Mouse (Mus musculus): ENCODE results near the gene Cmtm5. TPM values are rescaled to one million over a fixed set of nuclear protein-coding genes. Genes with fewer than 3 reads are reported as not detected.

The Cmtm5 gene
- polyA plus RNA-seq, 1 experiment from 2014 or later: 10.4 TPM

DNA sequence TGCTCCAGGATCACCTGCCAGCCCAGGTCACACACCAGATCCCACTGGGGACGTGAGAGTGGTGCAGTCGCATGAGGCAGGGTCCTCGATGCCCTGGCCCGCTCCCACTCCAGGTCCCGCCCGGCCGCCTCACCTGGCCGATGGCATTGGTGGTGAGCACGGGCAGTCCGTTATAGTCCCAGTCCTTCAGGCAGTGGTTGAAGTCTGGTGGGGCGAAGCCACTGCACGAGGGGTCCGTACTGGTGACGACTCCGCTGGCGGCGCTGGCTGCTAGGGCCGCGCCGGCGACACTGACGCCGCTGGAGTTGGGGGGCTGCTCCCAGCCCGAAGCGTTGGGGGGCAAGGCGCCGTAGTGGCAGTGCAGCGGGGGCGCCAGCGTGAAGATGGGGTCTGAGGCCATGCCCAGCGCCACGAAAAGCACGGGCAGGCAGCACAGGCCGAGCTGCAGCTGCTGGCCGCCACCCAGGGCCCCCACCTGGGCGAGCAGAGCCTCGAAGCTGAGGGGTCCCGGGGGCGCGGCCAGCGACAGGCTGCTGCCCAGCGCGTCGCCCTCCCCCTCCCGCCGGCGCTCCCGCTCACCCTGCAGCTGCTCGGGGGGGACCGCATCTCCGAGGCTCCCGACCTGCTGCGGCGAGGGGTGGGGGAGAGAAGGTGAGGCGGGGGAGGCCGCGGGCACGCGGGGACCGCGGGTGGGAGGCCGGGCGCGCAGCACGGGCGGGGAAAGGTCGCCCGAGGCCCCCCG, 23.8 kb upstream of the Cmtm5 start:
- peak overlapping the region; percentile 93 for H3K27ac ChIP-seq (ENCODE audit: low read depth, low read length)
- 2% methylated on average over 62 of the region's 69 CpGs for WGBS
- no peaks in the 10 kb centered on the region for H3K27me3 ChIP-seq (ENCODE audit: control insufficient read depth, insufficient read depth, low read length)
- H3K4me2 ChIP-seq (ENCODE audit: low read depth, low read length): peak overlapping the region; percentile 96
- H3K4me1 ChIP-seq (ENCODE audit: control insufficient read depth, insufficient read depth, low read length): peaks cover 20% of the 10 kb centered on the region; the same call in 1 of the 2 replicates
- H3K9me3 ChIP-seq (ENCODE audit: control insufficient read depth, low read length): no peaks in the 10 kb centered on the region
- peak overlapping the region; percentile 97 for H3K9ac ChIP-seq (replicated peaks; ENCODE audit: low read depth, low read length)
- H3K4me3 ChIP-seq (ENCODE audit: low read depth, low read length): peak overlapping the region; percentile 88
- peaks cover 35% of the 10 kb centered on the region for H3K36me3 ChIP-seq (ENCODE audit: control insufficient read depth, insufficient read depth, low read length)
- peak; percentile 70 for ATAC-seq (ENCODE audit: low read depth)

DNA sequence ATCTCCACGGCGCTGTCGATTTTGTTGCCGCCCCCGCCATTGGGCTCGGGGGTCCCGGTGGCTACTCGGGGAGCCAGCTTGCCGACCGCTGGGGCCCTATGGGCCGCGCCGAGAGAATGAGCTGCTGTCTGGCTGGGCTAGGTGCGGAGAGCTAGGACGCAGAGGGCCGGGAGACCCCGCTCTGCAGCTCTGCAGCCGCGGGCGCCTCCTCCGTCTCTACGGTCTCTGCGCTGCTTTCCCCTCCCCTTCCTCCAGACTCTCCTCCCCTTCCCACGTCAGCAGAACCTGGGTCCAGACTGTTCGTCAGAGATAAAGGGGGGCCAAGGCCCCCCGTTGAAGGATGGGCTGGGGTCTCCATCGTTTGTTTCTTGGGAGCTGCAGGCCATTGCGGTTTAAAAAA, 23.2 kb upstream of the Cmtm5 start, which contains the start of gene Slc22a17:
Gene Slc22a17 (minus strand): TSS at position 247 of the 400 bp plus-strand sequence.
- H3K4me1 ChIP-seq (ENCODE audit: control insufficient read depth, insufficient read depth, low read length): peaks cover 20% of the 10 kb centered on the region; the same call in 1 of the 2 replicates
- peaks cover 29% of the 10 kb centered on the region for H3K36me3 ChIP-seq (ENCODE audit: control insufficient read depth, insufficient read depth, low read length)
- H3K4me3 ChIP-seq (ENCODE audit: low read depth, low read length): peak within 1 kb of the TSS; percentile 88
- peak within 1 kb of the TSS; percentile 96 for H3K4me2 ChIP-seq (ENCODE audit: low read depth, low read length)
- peak; percentile 98 for ATAC-seq (ENCODE audit: low read depth)
- peak within 1 kb of the TSS; percentile 97 for H3K9ac ChIP-seq (replicated peaks; ENCODE audit: low read depth, low read length)
- no peaks in the 10 kb centered on the region for H3K27me3 ChIP-seq (ENCODE audit: control insufficient read depth, insufficient read depth, low read length)
- H3K27ac ChIP-seq (ENCODE audit: low read depth, low read length): peak within 1 kb of the TSS; percentile 93
- WGBS: under 1% methylated on average over 24 of the region's 28 CpGs
- no peaks in the 10 kb centered on the region for H3K9me3 ChIP-seq (ENCODE audit: control insufficient read depth, low read length)

DNA sequence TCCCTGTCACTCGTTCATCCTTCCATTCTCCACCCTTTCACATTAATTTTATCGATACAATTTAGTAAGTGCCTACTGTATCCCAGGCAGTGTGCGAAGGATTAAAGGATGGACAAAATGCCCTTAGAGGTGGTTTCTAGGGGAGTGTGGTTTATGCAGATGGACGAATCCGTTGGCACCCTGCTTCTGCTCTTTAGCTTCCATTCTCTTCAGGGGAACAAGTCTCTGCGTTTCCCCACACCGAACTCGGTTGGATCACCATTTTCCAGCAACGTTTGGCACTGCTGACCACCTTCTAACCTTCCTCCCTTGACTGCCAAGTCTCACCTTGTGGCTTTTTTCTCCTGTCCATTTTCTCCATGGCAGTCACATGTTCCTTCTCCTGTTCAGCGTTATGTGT, 22.7 kb upstream of the Cmtm5 start:
- peak overlapping the region; percentile 93 for H3K27ac ChIP-seq (ENCODE audit: low read depth, low read length)
- peaks cover 24% of the 10 kb centered on the region for H3K36me3 ChIP-seq (ENCODE audit: control insufficient read depth, insufficient read depth, low read length)
- H3K9me3 ChIP-seq (ENCODE audit: control insufficient read depth, low read length): no peaks in the 10 kb centered on the region
- H3K4me3 ChIP-seq (ENCODE audit: low read depth, low read length): peak overlapping the region; percentile 88
- H3K9ac ChIP-seq (replicated peaks; ENCODE audit: low read depth, low read length): peak overlapping the region; percentile 97
- 16% methylated on average over 10 of the region's 10 CpGs for whole genome bisulfite sequencing
- H3K27me3 ChIP-seq (ENCODE audit: control insufficient read depth, insufficient read depth, low read length): no peaks in the 10 kb centered on the region
- peaks cover 20% of the 10 kb centered on the region; the same call in 1 of the 2 replicates for H3K4me1 ChIP-seq (ENCODE audit: control insufficient read depth, insufficient read depth, low read length)
- ATAC-seq (ENCODE audit: low read depth): no peak
- peak overlapping the region; percentile 96 for H3K4me2 ChIP-seq (ENCODE audit: low read depth, low read length)

DNA sequence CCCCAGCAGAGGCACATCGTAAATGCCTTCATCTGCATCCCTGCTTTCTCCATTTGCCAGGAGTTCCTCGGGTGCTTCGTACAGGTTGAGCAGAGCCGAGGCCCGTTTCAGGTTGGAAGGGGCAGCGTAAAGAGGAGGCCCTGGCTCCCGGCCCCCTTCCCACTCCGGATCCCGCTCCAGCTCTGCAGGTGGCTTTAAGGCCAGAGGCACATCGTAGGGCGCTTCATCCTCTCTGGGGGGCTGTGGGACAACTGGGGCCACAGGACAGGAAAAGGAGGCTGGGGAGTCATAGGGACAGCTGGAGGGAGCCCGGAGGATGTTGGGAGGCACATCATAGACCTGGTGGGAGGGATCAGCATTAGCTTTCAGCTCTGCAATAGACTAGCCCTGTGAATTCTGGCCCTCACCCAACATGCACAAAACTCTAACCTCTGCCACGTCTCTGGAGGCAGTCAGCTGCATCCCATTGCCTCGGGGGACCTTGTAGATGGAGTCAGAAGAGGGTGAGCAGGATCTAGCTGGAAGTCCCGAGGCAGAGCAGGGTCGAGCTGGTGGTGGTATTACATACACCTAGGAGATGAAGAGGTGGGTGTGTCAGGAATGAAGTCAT, 15.9 kb upstream of the Cmtm5 start:
- Histone ChIP-seq H3K9ac (replicated peaks; ENCODE audit: low read depth, low read length) (no peak overlapping the region), H3K4me2 (ENCODE audit: low read depth, low read length) (no peak overlapping the region), H3K4me3 (ENCODE audit: low read depth, low read length) (no peak overlapping the region), H3K36me3 (ENCODE audit: control insufficient read depth, insufficient read depth, low read length) (peaks cover 6% of the 10 kb centered on the region; the same call in 1 of the 2 replicates), H3K27me3 (ENCODE audit: control insufficient read depth, insufficient read depth, low read length) (no peaks in the 10 kb centered on the region), H3K27ac (ENCODE audit: low read depth, low read length) (no peak overlapping the region), H3K9me3 (ENCODE audit: control insufficient read depth, low read length) (no peaks in the 10 kb centered on the region; the same call in 1 of the 2 replicates), H3K4me1 (ENCODE audit: control insufficient read depth, insufficient read depth, low read length) (peaks cover 1% of the 10 kb centered on the region; the same call in 1 of the 2 replicates)
- no peak for ATAC-seq (ENCODE audit: low read depth)
- WGBS: 92% methylated on average over 16 of the region's 16 CpGs

DNA sequence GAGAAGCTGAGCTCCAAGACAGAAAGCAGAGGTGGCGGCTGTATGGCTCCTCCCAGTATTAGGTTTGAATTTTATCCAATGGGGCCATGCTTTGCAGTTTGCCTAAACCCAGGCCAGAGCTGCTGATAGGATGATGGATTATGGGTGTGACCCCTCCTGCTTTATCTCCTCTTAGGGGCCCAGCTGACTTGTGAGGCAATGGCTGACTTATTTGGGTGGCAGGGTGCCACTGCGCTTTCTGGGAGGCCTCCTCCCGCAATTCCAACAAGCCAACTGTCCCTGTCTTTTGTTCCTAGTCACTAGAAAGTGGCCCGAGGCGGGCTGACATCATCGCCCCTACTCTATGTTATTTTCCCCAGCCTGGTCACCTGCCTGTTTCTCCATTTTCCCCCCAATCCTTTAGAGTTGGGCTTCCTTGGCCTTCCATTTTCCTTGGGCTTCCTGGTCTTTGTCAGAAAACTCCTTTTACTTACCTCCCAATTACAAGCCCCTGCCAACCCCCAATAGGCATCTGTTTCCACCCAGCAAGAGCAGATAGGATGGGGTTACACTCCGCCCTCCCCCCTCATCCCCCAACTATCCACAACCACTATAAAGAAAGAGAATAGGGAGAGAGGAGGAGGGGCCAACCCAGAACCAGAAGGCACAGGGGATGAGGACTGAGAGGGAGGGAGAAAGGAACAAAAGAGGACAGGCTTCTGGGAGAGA, 11.3 kb upstream of the Cmtm5 start:
- Histone ChIP-seq H3K27ac (ENCODE audit: low read depth, low read length) (peak overlapping the region; percentile 52), H3K4me3 (ENCODE audit: low read depth, low read length) (peak overlapping the region; percentile 44), H3K4me1 (ENCODE audit: control insufficient read depth, insufficient read depth, low read length) (peaks cover 8% of the 10 kb centered on the region; the same call in 1 of the 2 replicates), H3K4me2 (ENCODE audit: low read depth, low read length) (peak overlapping the region; percentile 98), H3K27me3 (ENCODE audit: control insufficient read depth, insufficient read depth, low read length) (no peaks in the 10 kb centered on the region), H3K9me3 (ENCODE audit: control insufficient read depth, low read length) (no peaks in the 10 kb centered on the region; the same call in 1 of the 2 replicates), H3K9ac (replicated peaks; ENCODE audit: low read depth, low read length) (peak overlapping the region; percentile 72; the same call in 1 of the 2 replicates), H3K36me3 (ENCODE audit: control insufficient read depth, insufficient read depth, low read length) (no peaks in the 10 kb centered on the region)
- 6% methylated on average over 7 of the region's 7 CpGs for WGBS
- peak; percentile 45; the same call in 1 of the 2 replicates for ATAC-seq (ENCODE audit: low read depth)

DNA sequence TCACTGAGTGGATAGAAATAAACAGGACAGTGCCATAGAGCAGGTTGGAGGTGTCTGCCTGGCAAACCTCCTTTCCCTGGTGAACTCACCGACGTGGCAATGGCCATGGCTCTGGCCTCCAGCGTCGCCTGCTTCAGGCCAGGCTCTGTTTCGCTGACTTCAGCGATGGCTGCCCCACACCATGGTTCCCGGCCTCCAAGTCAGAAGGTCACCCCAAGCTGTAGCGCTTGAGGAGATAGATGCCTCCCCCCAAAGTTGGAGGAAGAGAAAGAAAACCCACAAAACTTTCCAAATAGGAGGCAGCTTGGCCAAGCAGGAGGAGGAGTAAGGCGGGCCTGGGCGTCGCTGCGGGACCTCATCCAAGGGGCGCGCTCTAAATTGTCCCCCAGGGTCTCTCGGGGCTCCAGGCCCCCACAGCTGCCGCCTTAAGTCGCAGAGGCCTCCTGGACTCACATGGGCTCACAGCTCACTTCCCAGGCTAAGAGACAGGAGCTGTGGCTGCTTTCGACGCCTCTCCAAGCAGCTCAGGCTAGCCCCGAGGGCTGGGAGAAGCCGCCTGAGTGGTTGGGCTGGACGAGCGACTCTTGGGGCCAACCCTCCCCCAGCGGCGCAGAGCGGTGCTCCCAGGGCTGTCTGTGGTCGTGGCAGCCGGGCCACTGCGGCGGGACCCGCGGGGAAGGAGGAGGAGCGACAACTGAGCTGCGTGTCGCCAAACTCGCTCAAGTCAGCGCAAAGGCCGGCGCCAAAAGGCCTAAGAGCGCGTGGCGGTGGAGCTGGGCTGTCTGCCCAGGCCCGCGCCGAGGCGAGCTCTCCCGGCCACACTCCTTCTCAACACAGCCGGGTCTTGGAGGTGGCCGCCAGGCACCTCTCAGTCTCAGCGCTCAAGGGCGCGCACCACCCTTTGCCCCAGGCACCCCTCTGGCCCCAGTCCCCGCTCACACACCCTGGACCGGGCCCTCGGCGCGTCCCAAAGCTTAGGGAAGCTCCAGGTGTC, 10.4 kb upstream of the Cmtm5 start, which contains the start of gene Efs:
Gene Efs (minus strand): TSS at position 778 of the 994 bp plus-strand sequence.
- H3K9me3 ChIP-seq (ENCODE audit: control insufficient read depth, low read length): no peaks in the 10 kb centered on the region; the same call in 1 of the 2 replicates
- peak; percentile 58 for ATAC-seq (ENCODE audit: low read depth)
- H3K27ac ChIP-seq (ENCODE audit: low read depth, low read length): peak within 1 kb of the TSS; percentile 52
- no peaks in the 10 kb centered on the region for H3K36me3 ChIP-seq (ENCODE audit: control insufficient read depth, insufficient read depth, low read length)
- WGBS: 2% methylated on average over 57 of the region's 57 CpGs
- H3K4me2 ChIP-seq (ENCODE audit: low read depth, low read length): peak within 1 kb of the TSS; percentile 98
- peak within 1 kb of the TSS; percentile 44 for H3K4me3 ChIP-seq (ENCODE audit: low read depth, low read length)
- peaks cover 8% of the 10 kb centered on the region; the same call in 1 of the 2 replicates for H3K4me1 ChIP-seq (ENCODE audit: control insufficient read depth, insufficient read depth, low read length)
- no peaks in the 10 kb centered on the region for H3K27me3 ChIP-seq (ENCODE audit: control insufficient read depth, insufficient read depth, low read length)
- peak within 1 kb of the TSS; percentile 72 for H3K9ac ChIP-seq (replicated peaks; ENCODE audit: low read depth, low read length)

DNA sequence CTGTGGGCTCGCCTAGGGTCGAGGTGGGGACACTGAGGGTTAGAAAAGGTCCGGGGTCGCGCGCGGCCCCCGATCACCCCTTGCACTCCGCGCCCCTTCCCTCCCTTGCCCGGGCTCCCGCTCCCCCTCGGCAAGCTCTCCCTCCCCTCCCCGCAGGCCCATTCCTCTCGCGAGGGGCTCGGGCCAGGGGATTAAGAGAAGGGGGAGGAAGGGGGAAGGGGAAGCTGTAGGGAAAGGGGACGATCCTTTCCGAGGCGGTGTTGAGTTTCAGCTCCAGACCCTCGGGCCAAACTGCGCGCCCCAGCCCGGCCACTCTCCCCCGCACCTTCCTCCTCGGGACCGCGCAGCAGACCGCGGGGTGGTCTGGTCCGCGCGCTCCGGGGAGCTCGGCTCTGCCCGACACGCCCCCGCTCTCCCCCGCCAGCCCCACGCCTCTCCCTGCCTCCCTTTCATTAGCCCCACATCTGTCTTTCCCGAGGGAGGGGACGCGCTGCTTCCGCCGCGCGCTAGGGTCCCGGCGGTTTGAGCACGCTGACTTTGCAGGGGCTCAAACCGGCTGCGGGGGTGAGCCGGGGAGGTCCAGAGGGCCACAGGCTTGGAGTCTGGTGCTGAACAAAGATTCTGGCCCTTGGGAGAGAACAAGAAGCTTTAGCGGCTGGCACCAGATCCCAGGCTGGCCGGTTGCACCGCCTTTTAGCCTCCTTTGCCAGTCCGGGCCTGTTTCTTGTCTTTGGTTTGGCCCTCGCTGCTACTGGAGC, 9.5 kb upstream of the Cmtm5 start:
- Histone ChIP-seq H3K36me3 (ENCODE audit: control insufficient read depth, insufficient read depth, low read length) (no peaks in the 10 kb centered on the region), H3K4me2 (ENCODE audit: low read depth, low read length) (peak overlapping the region; percentile 98), H3K4me3 (ENCODE audit: low read depth, low read length) (peak overlapping the region; percentile 44), H3K27me3 (ENCODE audit: control insufficient read depth, insufficient read depth, low read length) (no peaks in the 10 kb centered on the region), H3K4me1 (ENCODE audit: control insufficient read depth, insufficient read depth, low read length) (peaks cover 8% of the 10 kb centered on the region; the same call in 1 of the 2 replicates), H3K9ac (replicated peaks; ENCODE audit: low read depth, low read length) (peak overlapping the region; percentile 72), H3K9me3 (ENCODE audit: control insufficient read depth, low read length) (no peaks in the 10 kb centered on the region; the same call in 1 of the 2 replicates), H3K27ac (ENCODE audit: low read depth, low read length) (peak overlapping the region; percentile 52)
- ATAC-seq (ENCODE audit: low read depth): peak; percentile 70
- WGBS: 1% methylated on average over 34 of the region's 58 CpGs

Data from neural tube, embryonic 14.5 days (tissue).